Mouse (Mus musculus): Measurements from ENCODE around the gene St5.

GRCm38 (mm10) chr7:109527536-109527935 lies 175.9 kb downstream of the St5 start:
- TF ChIP-seq CTCF (IDR thresholded peaks at IDR 0.05; ENCODE audit: control insufficient read depth, insufficient read depth, insufficient replicate concordance, low read depth, low read length): no peak
- TF ChIP-seq POLR2A (IDR thresholded peaks at IDR 0.05; ENCODE audit: control insufficient read depth, low read depth, low read length): no peak
